Mouse (Mus musculus): Measurements from ENCODE around the gene Trim14. TPM values are rescaled to one million over a fixed set of nuclear protein-coding genes. Genes with fewer than 3 reads are reported as not detected.

Trim14 gene
- total and polyA plus RNA-seq, 2 experiments from 2014 or later = 0.75 to 1.8 TPM

GRCm38 (mm10) chr4:46554295-46555069 is 18.5 kb upstream of the Trim14 start:
- ATAC-seq (ENCODE audit: low FRiP score) (no peak), DNase-seq (ENCODE audit: low spot score) (no peak)
- no peaks in the 10 kb centered on the region for H3K4me1 ChIP-seq (ENCODE audit: insufficient read depth, low read length)
- H3K4me3 ChIP-seq (ENCODE audit: low read depth, low read length) = no peak overlapping the region
- no peak overlapping the region for H3K4me2 ChIP-seq (ENCODE audit: low read depth, low read length, poor library complexity, severe bottlenecking)
- no peaks in the 10 kb centered on the region for H3K27me3 ChIP-seq (ENCODE audit: insufficient read depth, low read length)
- H3K36me3 ChIP-seq (ENCODE audit: insufficient read depth, low read length) = peaks cover 8% of the 10 kb centered on the region
- TF ChIP-seq CTCF (IDR thresholded peaks at IDR 0.05) = no peak
- WGBS = 79% methylated on average over 10 of the region's 10 CpGs
- H3K9me3 ChIP-seq (ENCODE audit: low read length) = no peaks in the 10 kb centered on the region
- no peak overlapping the region for H3K27ac ChIP-seq (ENCODE audit: low read depth, low read length)
- H3K9ac ChIP-seq (replicated peaks; ENCODE audit: low read length, poor library complexity, severe bottlenecking) = no peak overlapping the region

GRCm38 (mm10) chr4:46553864-46554263 is 17.9 kb upstream of the Trim14 start:
- H3K27me3 ChIP-seq (ENCODE audit: insufficient read depth, low read length) = no peaks in the 10 kb centered on the region
- DNase-seq (ENCODE audit: low spot score) = peak; percentile 40
- no peaks in the 10 kb centered on the region for H3K9me3 ChIP-seq (ENCODE audit: low read length)
- no peak overlapping the region for H3K9ac ChIP-seq (replicated peaks; ENCODE audit: low read length, poor library complexity, severe bottlenecking)
- H3K36me3 ChIP-seq (ENCODE audit: insufficient read depth, low read length) = peaks cover 8% of the 10 kb centered on the region
- no peak for ATAC-seq (ENCODE audit: low FRiP score)
- no peak overlapping the region for H3K27ac ChIP-seq (ENCODE audit: low read depth, low read length)
- no peak overlapping the region for H3K4me3 ChIP-seq (ENCODE audit: low read depth, low read length)
- H3K4me1 ChIP-seq (ENCODE audit: insufficient read depth, low read length) = no peaks in the 10 kb centered on the region
- 70% methylated on average over 1 of the region's 1 CpGs for WGBS
- no peak for TF ChIP-seq CTCF (IDR thresholded peaks at IDR 0.05)
- H3K4me2 ChIP-seq (ENCODE audit: low read depth, low read length, poor library complexity, severe bottlenecking) = no peak overlapping the region

- Histone ChIP-seq H3K4me1 (ENCODE audit: insufficient read depth, low read length) (no peaks in the 10 kb centered on the region), H3K27me3 (ENCODE audit: insufficient read depth, low read length) (no peaks in the 10 kb centered on the region), H3K27ac (ENCODE audit: low read depth, low read length) (no peak overlapping the region), H3K36me3 (ENCODE audit: insufficient read depth, low read length) (peaks cover 21% of the 10 kb centered on the region), H3K4me3 (ENCODE audit: low read depth, low read length) (no peak overlapping the region), H3K4me2 (ENCODE audit: low read depth, low read length, poor library complexity, severe bottlenecking) (no peak overlapping the region), H3K9me3 (ENCODE audit: low read length) (no peaks in the 10 kb centered on the region), H3K9ac (replicated peaks; ENCODE audit: low read length, poor library complexity, severe bottlenecking) (no peak overlapping the region)
- DNase-seq (ENCODE audit: low spot score) = no peak
- no peak for TF ChIP-seq CTCF (IDR thresholded peaks at IDR 0.05)
- 51% methylated on average over 8 of the region's 8 CpGs for WGBS
- no peak for ATAC-seq (ENCODE audit: low FRiP score)
These were observed 14.5 kb upstream of the Trim14 start for GRCm38 (mm10) chr4:46550406-46550805.

- 79% methylated on average over 9 of the region's 10 CpGs for WGBS
- H3K36me3 ChIP-seq (ENCODE audit: insufficient read depth, low read length) = peaks cover 22% of the 10 kb centered on the region
- DNase-seq (ENCODE audit: low spot score) (no peak), ATAC-seq (ENCODE audit: low FRiP score) (no peak)
- no peak overlapping the region for H3K4me2 ChIP-seq (ENCODE audit: low read depth, low read length, poor library complexity, severe bottlenecking)
- H3K4me3 ChIP-seq (ENCODE audit: low read depth, low read length) = no peak overlapping the region
- H3K27me3 ChIP-seq (ENCODE audit: insufficient read depth, low read length) = no peaks in the 10 kb centered on the region
- H3K27ac ChIP-seq (ENCODE audit: low read depth, low read length) = no peak overlapping the region
- TF ChIP-seq CTCF (IDR thresholded peaks at IDR 0.05) = no peak
- H3K4me1 ChIP-seq (ENCODE audit: insufficient read depth, low read length) = no peaks in the 10 kb centered on the region
- H3K9me3 ChIP-seq (ENCODE audit: low read length) = no peaks in the 10 kb centered on the region
- no peak overlapping the region for H3K9ac ChIP-seq (replicated peaks; ENCODE audit: low read length, poor library complexity, severe bottlenecking)
These were observed 14.0 kb upstream of the Trim14 start for GRCm38 (mm10) chr4:46549979-46550378.

- Histone ChIP-seq H3K9me3 (ENCODE audit: low read length) (no peaks in the 10 kb centered on the region), H3K27me3 (ENCODE audit: insufficient read depth, low read length) (no peaks in the 10 kb centered on the region), H3K27ac (ENCODE audit: low read depth, low read length) (no peak overlapping the region), H3K4me2 (ENCODE audit: low read depth, low read length, poor library complexity, severe bottlenecking) (no peak overlapping the region), H3K36me3 (ENCODE audit: insufficient read depth, low read length) (peaks cover 22% of the 10 kb centered on the region), H3K4me1 (ENCODE audit: insufficient read depth, low read length) (no peaks in the 10 kb centered on the region), H3K4me3 (ENCODE audit: low read depth, low read length) (no peak overlapping the region), H3K9ac (replicated peaks; ENCODE audit: low read length, poor library complexity, severe bottlenecking) (no peak overlapping the region)
- DNase-seq (ENCODE audit: low spot score) (peak; percentile 22), ATAC-seq (ENCODE audit: low FRiP score) (no peak)
- WGBS = 38% methylated on average over 6 of the region's 6 CpGs
- no peak for TF ChIP-seq CTCF (IDR thresholded peaks at IDR 0.05)
These were observed 10.8 kb upstream of the Trim14 start for GRCm38 (mm10) chr4:46546709-46547108.

- H3K4me2 ChIP-seq (ENCODE audit: low read depth, low read length, poor library complexity, severe bottlenecking) = no peak overlapping the region
- no peaks in the 10 kb centered on the region for H3K9me3 ChIP-seq (ENCODE audit: low read length)
- no peaks in the 10 kb centered on the region for H3K27me3 ChIP-seq (ENCODE audit: insufficient read depth, low read length)
- ATAC-seq (ENCODE audit: low FRiP score) = no peak
- no peak overlapping the region for H3K9ac ChIP-seq (replicated peaks; ENCODE audit: low read length, poor library complexity, severe bottlenecking)
- peaks cover 26% of the 10 kb centered on the region for H3K36me3 ChIP-seq (ENCODE audit: insufficient read depth, low read length)
- H3K4me1 ChIP-seq (ENCODE audit: insufficient read depth, low read length) = no peaks in the 10 kb centered on the region
- no peak; the same call in 1 of the 2 replicates for TF ChIP-seq CTCF (IDR thresholded peaks at IDR 0.05)
- H3K27ac ChIP-seq (ENCODE audit: low read depth, low read length) = no peak overlapping the region
- H3K4me3 ChIP-seq (ENCODE audit: low read depth, low read length) = no peak overlapping the region
- DNase-seq (ENCODE audit: low spot score) = no peak
- WGBS = 14% methylated on average over 9 of the region's 9 CpGs
These were observed 9.6 kb upstream of the Trim14 start for GRCm38 (mm10) chr4:46545498-46545897.

All from midbrain, postnatal 0 days (tissue).